Mouse (Mus musculus): ENCODE results near the gene Skida1. TPM values are rescaled to one million over a fixed set of nuclear protein-coding genes. Genes with fewer than 3 reads are reported as not detected.

Skida1 gene
- polyA plus RNA-seq, 1 experiment from 2014 or later = 14.2 TPM

Small RNA genes lying within 50 kb of the gene (microRNA-seq; reads per million reads assigned to microRNA genes)
- gene Mir7655 = 19.4 reads per million, percentile 34 among the genes with 10 or more reads in this experiment

Other genes with a start within 250 kb of the Skida1 start
- gene H2al2a, start 52.1 kb downstream of the Skida1 start, polyA plus RNA-seq (2016; fragmentation: Nextera tagmentation; extraction: Ambion mirVana) = not detected in 2 replicates
- 16.4 and 18.7 TPM in 2 replicates for gene A930004D18Rik, start 11.3 kb downstream of the Skida1 start, polyA plus RNA-seq (2016; fragmentation: Nextera tagmentation; extraction: Ambion mirVana)
- gene Mllt10, start 6.2 kb upstream of the Skida1 start, polyA plus RNA-seq (2016; fragmentation: Nextera tagmentation; extraction: Ambion mirVana) = 69.9 and 73.8 TPM in 2 replicates